Mouse (Mus musculus): Measurements from ENCODE around the gene Accsl. TPM values are rescaled to one million over a fixed set of nuclear protein-coding genes. Genes with fewer than 3 reads are reported as not detected.
A peak's percentile ranks its signal among the peaks of the same experiment; 100 is the strongest.

Gene Accsl
- polyA plus RNA-seq, 1 experiment from 2014 or later = 0.21 TPM

- Histone ChIP-seq H3K9me3 (replicated peaks) (no peaks in the 10 kb centered on the region), H3K4me2 (no peak overlapping the region), H3K4me1 (replicated peaks) (peaks cover 4% of the 10 kb centered on the region; the same call in 1 of the 2 replicates), H3K27ac (no peak overlapping the region), H3K36me3 (no peaks in the 10 kb centered on the region), H3K9ac (no peak overlapping the region), H3K4me3 (replicated peaks) (no peak overlapping the region), H3K27me3 (no peaks in the 10 kb centered on the region)
- DNase-seq = no peak
- 65% methylated on average over 6 of the region's 6 CpGs for WGBS (ENCODE audit: insufficient replicate concordance)
- no peak for ATAC-seq (ENCODE audit: low read depth)
Observed at GRCm38 (mm10) chr2:93840109-93840508, 28.8 kb downstream of the Accsl start.

- Histone ChIP-seq H3K4me3 (replicated peaks) (no peak overlapping the region), H3K4me2 (no peak overlapping the region), H3K9me3 (replicated peaks) (no peaks in the 10 kb centered on the region), H3K36me3 (no peaks in the 10 kb centered on the region), H3K4me1 (replicated peaks) (peaks cover 4% of the 10 kb centered on the region; the same call in 1 of the 2 replicates), H3K27me3 (no peaks in the 10 kb centered on the region), H3K9ac (no peak overlapping the region), H3K27ac (no peak overlapping the region)
- 71% methylated on average over 4 of the region's 4 CpGs for WGBS (ENCODE audit: insufficient replicate concordance)
- ATAC-seq (ENCODE audit: low read depth) (no peak), DNase-seq (no peak)
Observed at GRCm38 (mm10) chr2:93838931-93839330, 30.0 kb downstream of the Accsl start.

GRCm38 (mm10) chr2:93836232-93836785 lies 32.6 kb downstream of the Accsl start:
- no peak for DNase-seq
- WGBS (ENCODE audit: insufficient replicate concordance) = 77% methylated on average over 13 of the region's 13 CpGs

GRCm38 (mm10) chr2:93835596-93835995 lies 33.4 kb downstream of the Accsl start:
- H3K27me3 ChIP-seq = no peaks in the 10 kb centered on the region
- WGBS (ENCODE audit: insufficient replicate concordance) = 66% methylated on average over 11 of the region's 11 CpGs
- DNase-seq = no peak
- H3K9ac ChIP-seq = no peak overlapping the region
- H3K4me2 ChIP-seq = no peak overlapping the region
- H3K4me1 ChIP-seq (replicated peaks) = no peaks in the 10 kb centered on the region
- H3K27ac ChIP-seq = no peak overlapping the region
- H3K9me3 ChIP-seq (replicated peaks) = no peaks in the 10 kb centered on the region
- no peaks in the 10 kb centered on the region for H3K36me3 ChIP-seq
- no peak for ATAC-seq (ENCODE audit: low read depth)
- H3K4me3 ChIP-seq (replicated peaks) = no peak overlapping the region

More at GRCm38 (mm10) chr2:93836232-93836785, 32.6 kb downstream of the Accsl start:
- Histone ChIP-seq H3K4me2 (no peak overlapping the region), H3K4me3 (replicated peaks) (no peak overlapping the region), H3K27ac (no peak overlapping the region), H3K4me1 (replicated peaks) (no peaks in the 10 kb centered on the region), H3K9me3 (replicated peaks) (no peaks in the 10 kb centered on the region), H3K9ac (no peak overlapping the region), H3K36me3 (no peaks in the 10 kb centered on the region), H3K27me3 (no peaks in the 10 kb centered on the region)
- ATAC-seq (ENCODE audit: low read depth) = no peak

GRCm38 (mm10) chr2:93823519-93823918 lies 45.4 kb downstream of the Accsl start:
- H3K36me3 ChIP-seq = peaks cover 3% of the 10 kb centered on the region; the same call in 1 of the 2 replicates
- 0 out of 2 replicates have a peak, but pooled peaks have one; percentile 11 for ATAC-seq (ENCODE audit: low read depth)

GRCm38 (mm10) chr2:93822045-93822749 lies 46.8 kb downstream of the Accsl start, which contains the start of gene Ext2:
Gene Ext2, minus strand, starts transcription at chr2:93822568.
- ATAC-seq (ENCODE audit: low read depth) (peak; percentile 88), DNase-seq (peak; percentile 79)
- Histone ChIP-seq H3K4me2 (peak within 1 kb of the TSS; percentile 87), H3K27me3 (no peaks in the 10 kb centered on the region), H3K4me1 (replicated peaks) (peaks cover 35% of the 10 kb centered on the region), H3K9me3 (replicated peaks) (no peaks in the 10 kb centered on the region), H3K9ac (peak within 1 kb of the TSS; percentile 87), H3K36me3 (peaks cover 3% of the 10 kb centered on the region; the same call in 1 of the 2 replicates), H3K27ac (no peak within 1 kb of the TSS), H3K4me3 (replicated peaks) (peak within 1 kb of the TSS; percentile 82)
- under 1% methylated on average over 62 of the region's 66 CpGs for WGBS (ENCODE audit: insufficient replicate concordance)

More at GRCm38 (mm10) chr2:93823519-93823918, 45.4 kb downstream of the Accsl start:
- Histone ChIP-seq H3K9ac (no peak overlapping the region), H3K9me3 (replicated peaks) (no peaks in the 10 kb centered on the region), H3K27ac (no peak overlapping the region), H3K4me1 (replicated peaks) (peaks cover 22% of the 10 kb centered on the region), H3K27me3 (no peaks in the 10 kb centered on the region), H3K4me2 (no peak overlapping the region), H3K4me3 (replicated peaks) (no peak overlapping the region)
- peak; percentile 71 for DNase-seq
- WGBS (ENCODE audit: insufficient replicate concordance) = 13% methylated on average over 8 of the region's 8 CpGs

GRCm38 (mm10) chr2:93817791-93818190 lies 51.2 kb downstream of the Accsl start:
- Histone ChIP-seq H3K27me3 (no peaks in the 10 kb centered on the region), H3K4me3 (replicated peaks) (no peak overlapping the region), H3K36me3 (peaks cover 11% of the 10 kb centered on the region), H3K9ac (no peak overlapping the region), H3K4me1 (replicated peaks) (peaks cover 35% of the 10 kb centered on the region), H3K27ac (no peak overlapping the region), H3K9me3 (replicated peaks) (no peaks in the 10 kb centered on the region), H3K4me2 (no peak overlapping the region)
- peak; percentile 28 for DNase-seq
- no peak; the same call in 1 of the 2 replicates for ATAC-seq (ENCODE audit: low read depth)
- 43% methylated on average over 5 of the region's 5 CpGs for WGBS (ENCODE audit: insufficient replicate concordance)

GRCm38 (mm10) chr2:93813343-93813742 lies 55.6 kb downstream of the Accsl start:
- no peak for DNase-seq
- Histone ChIP-seq H3K4me1 (replicated peaks) (peaks cover 10% of the 10 kb centered on the region), H3K4me2 (no peak overlapping the region)

GRCm38 (mm10) chr2:93811812-93812211 lies 57.1 kb downstream of the Accsl start:
- Histone ChIP-seq H3K9me3 (replicated peaks) (no peaks in the 10 kb centered on the region), H3K27me3 (no peaks in the 10 kb centered on the region), H3K9ac (no peak overlapping the region), H3K36me3 (peaks cover 44% of the 10 kb centered on the region), H3K4me3 (replicated peaks) (no peak overlapping the region), H3K4me1 (replicated peaks) (no peaks in the 10 kb centered on the region), H3K4me2 (no peak overlapping the region), H3K27ac (no peak overlapping the region)
- no peak for ATAC-seq (ENCODE audit: low read depth)
- DNase-seq = peak; percentile 37
- WGBS (ENCODE audit: insufficient replicate concordance) = 28% methylated on average over 4 of the region's 4 CpGs

More at GRCm38 (mm10) chr2:93813343-93813742, 55.6 kb downstream of the Accsl start:
- no peak overlapping the region for H3K4me3 ChIP-seq (replicated peaks)
- WGBS (ENCODE audit: insufficient replicate concordance) = 86% methylated on average over 22 of the region's 22 CpGs
- H3K9me3 ChIP-seq (replicated peaks) = no peaks in the 10 kb centered on the region
- no peak overlapping the region for H3K9ac ChIP-seq
- no peak overlapping the region for H3K27ac ChIP-seq
- ATAC-seq (ENCODE audit: low read depth) = no peak
- H3K36me3 ChIP-seq = peaks cover 35% of the 10 kb centered on the region
- no peaks in the 10 kb centered on the region for H3K27me3 ChIP-seq

- peaks cover 7% of the 10 kb centered on the region; the same call in 1 of the 2 replicates for H3K4me1 ChIP-seq (replicated peaks)
- H3K4me2 ChIP-seq = no peak overlapping the region
- no peak overlapping the region for H3K4me3 ChIP-seq (replicated peaks)
- 18% methylated on average over 2 of the region's 2 CpGs for WGBS (ENCODE audit: insufficient replicate concordance)
- peaks cover 59% of the 10 kb centered on the region for H3K36me3 ChIP-seq
- DNase-seq (no peak), ATAC-seq (ENCODE audit: low read depth) (peak; percentile 25; the same call in 1 of the 2 replicates)
- no peaks in the 10 kb centered on the region for H3K27me3 ChIP-seq
- H3K9ac ChIP-seq = no peak overlapping the region
- no peaks in the 10 kb centered on the region for H3K9me3 ChIP-seq (replicated peaks)
- no peak overlapping the region for H3K27ac ChIP-seq
Observed at GRCm38 (mm10) chr2:93809931-93810330, 59.0 kb downstream of the Accsl start.

GRCm38 (mm10) chr2:93808071-93808470 lies 60.9 kb downstream of the Accsl start:
- no peak for DNase-seq
- Histone ChIP-seq H3K9me3 (replicated peaks) (no peaks in the 10 kb centered on the region), H3K4me2 (no peak overlapping the region), H3K4me3 (replicated peaks) (no peak overlapping the region), H3K4me1 (replicated peaks) (peaks cover 11% of the 10 kb centered on the region; the same call in 1 of the 2 replicates), H3K27ac (no peak overlapping the region), H3K27me3 (no peaks in the 10 kb centered on the region), H3K36me3 (peaks cover 60% of the 10 kb centered on the region), H3K9ac (no peak overlapping the region)
- WGBS (ENCODE audit: insufficient replicate concordance) = 75% methylated on average over 5 of the region's 5 CpGs
- no peak for ATAC-seq (ENCODE audit: low read depth)

Data from liver, embryonic 13.5 days (tissue).